Mouse (Mus musculus) stomach, postnatal 0 days (tissue): ENCODE measurements around the gene Wdtc1. TPM values are rescaled to one million over a fixed set of nuclear protein-coding genes. Genes with fewer than 3 reads are reported as not detected.

ENCODE experiments used
- ATAC-seq: fragments of 200-750 bp; cut with Nextera tagmentation; 2 replicates; pipeline ENCODE4 v1.8.0; 2017; ENCODE audit not compliant: low FRiP score, low TSS enrichment
- DNase-seq: peaks from one replicate; pipeline ENCODE4 v3.0.0-alpha.2; 2016; ENCODE audit warnings: low spot score
- H3K27ac ChIP-seq: fragments of 300-500 bp; sonication (generic); replicated peaks from 2 replicates; pipeline ENCODE4 v1.5.1; 2014; ENCODE audit warnings: mild to moderate bottlenecking, control low read depth
- H3K27me3 ChIP-seq: fragments of 300-500 bp; sonication (generic); 2 replicates; pipeline ENCODE4 v1.6.1; 2014; ENCODE audit warnings: low read length; ENCODE audit not compliant: control insufficient read depth, insufficient read depth
- H3K36me3 ChIP-seq: fragments of 300-500 bp; sonication (generic); 2 replicates; pipeline ENCODE4 v1.6.1; 2014; ENCODE audit warnings: low read length, mixed read lengths; ENCODE audit not compliant: control insufficient read depth, insufficient read depth
- H3K4me1 ChIP-seq: fragments of 300-500 bp; sonication (generic); replicated peaks from 2 replicates; pipeline ENCODE4 v1.6.1; 2014; ENCODE audit warnings: antibody characterized with exemption; ENCODE audit not compliant: control insufficient read depth, insufficient read depth
- H3K4me2 ChIP-seq: fragments of 300-500 bp; sonication (generic); replicated peaks from 2 replicates; pipeline ENCODE4 v1.6.1; 2014; ENCODE audit warnings: low read depth, mild to moderate bottlenecking, control low read depth, moderate library complexity
- H3K4me3 ChIP-seq: fragments of 300-500 bp; sonication (generic); 2 replicates; pipeline ENCODE4 v1.5.1; 2014; ENCODE audit warnings: low read depth, low read length, control low read depth
- H3K9ac ChIP-seq: fragments of 300-500 bp; sonication (generic); 2 replicates; pipeline ENCODE4 v1.6.1; 2014; ENCODE audit warnings: mild to moderate bottlenecking, low read length, control low read depth, mixed read lengths
- H3K9me3 ChIP-seq: fragments of 300-500 bp; sonication (generic); 2 replicates; pipeline ENCODE4 v1.6.1; 2016; ENCODE audit warnings: low read length; ENCODE audit not compliant: control insufficient read depth
- CTCF ChIP-seq: IDR thresholded peaks from 2 replicates; pipeline ENCODE4 v1.5.1; 2016; ENCODE audit warnings: antibody characterized with exemption, low read depth, mild to moderate bottlenecking, moderate library complexity
- EP300 ChIP-seq: optimal IDR thresholded peaks from 2 replicates; pipeline ENCODE3; 2016; ENCODE audit warnings: antibody characterized with exemption
- WGBS: fragments of 180-500 bp; shearing (Covaris S2); extraction: QIAGEN DNeasy Blood & Tissue Kit; methylation state at CpG from one replicate; pipeline ENCODE4 v1.1.7; 2014; 5-methylcytosine and 5-hydroxymethylcytosine counted together
- polyA plus RNA-seq: library from polyadenylated mRNA; unstranded; fragments of >200 nt; fragmentation: Nextera tagmentation; extraction: Ambion mirVana; gene quantifications from 2 replicates; pipeline ENCODE4 v1.2.1, GENCODE M21; 2015

Wdtc1 gene
- polyA plus RNA-seq, 1 experiment from 2014 or later, result 6.2 TPM

DNA sequence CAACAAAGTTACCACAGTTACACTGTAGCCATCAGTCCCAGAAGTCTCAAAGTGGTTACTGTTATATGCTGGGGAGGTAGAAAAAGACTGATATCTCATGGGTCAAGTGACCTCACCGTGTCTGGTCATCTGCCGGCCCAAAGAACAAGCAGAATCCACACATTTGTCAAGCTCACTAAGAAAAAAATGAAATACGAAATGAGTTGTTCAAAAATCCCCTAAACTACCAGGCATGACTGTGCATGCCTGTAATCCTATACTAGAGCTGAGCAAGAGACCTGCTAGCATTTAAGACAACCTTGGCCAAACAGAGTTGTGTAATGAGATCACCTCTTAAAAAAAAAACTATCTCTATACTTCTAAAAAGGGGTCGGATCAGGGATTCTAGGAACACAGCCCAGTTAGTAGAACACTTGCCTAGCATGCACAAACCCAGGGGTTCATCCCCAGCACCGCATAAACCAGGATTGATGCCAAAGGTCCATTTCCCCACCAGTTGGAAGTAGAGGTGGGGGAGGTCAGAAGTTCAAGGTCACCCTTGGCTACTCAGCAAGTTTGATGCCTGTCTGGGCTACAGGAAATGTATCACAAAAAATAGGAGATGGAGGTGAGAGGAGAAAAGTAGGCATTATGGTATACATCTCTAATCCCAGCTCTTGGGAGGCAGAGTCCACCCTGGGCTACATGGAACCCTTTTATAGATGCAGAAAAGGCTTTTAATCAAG lies 5.1 kb downstream of the Wdtc1 start:
- ATAC-seq, result no peak
- Histone ChIP-seq H3K9me3 (no peaks in the 10 kb centered on the region), H3K27me3 (no peaks in the 10 kb centered on the region), H3K4me3 (no peak overlapping the region), H3K36me3 (no peaks in the 10 kb centered on the region), H3K4me1 (no peaks in the 10 kb centered on the region), H3K9ac (no peak overlapping the region), H3K27ac (no peak overlapping the region), H3K4me2 (no peak overlapping the region)
- WGBS, result 65% methylated on average over 5 of the region's 5 CpGs
- TF ChIP-seq EP300, result no peak
- no peak for TF ChIP-seq CTCF
- no peak for DNase-seq

DNA sequence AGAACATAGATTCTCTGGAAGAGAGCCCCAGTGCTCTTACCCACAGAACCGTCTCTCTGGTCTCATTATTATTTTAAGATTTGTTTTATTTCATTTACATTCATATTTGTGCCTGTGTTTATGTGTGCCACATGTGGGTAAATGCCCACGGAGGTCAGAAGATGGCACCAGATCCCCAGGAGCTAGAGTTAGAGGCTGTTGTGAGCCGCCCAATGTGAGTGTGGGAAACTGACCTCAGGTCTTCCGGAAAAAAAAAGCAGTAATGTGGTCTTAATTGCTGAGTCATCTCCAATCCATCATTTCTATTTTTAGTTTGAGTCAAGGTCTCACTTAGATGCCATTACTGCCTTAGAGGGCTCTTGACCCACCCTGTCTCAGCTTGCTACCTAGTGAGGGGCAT lies 5.7 kb downstream of the Wdtc1 start:
- no peak overlapping the region for H3K9ac ChIP-seq
- H3K9me3 ChIP-seq, result no peaks in the 10 kb centered on the region
- no peak for DNase-seq
- H3K27ac ChIP-seq, result no peak overlapping the region
- H3K4me1 ChIP-seq, result no peaks in the 10 kb centered on the region
- ATAC-seq, result no peak
- H3K36me3 ChIP-seq, result no peaks in the 10 kb centered on the region
- no peaks in the 10 kb centered on the region for H3K27me3 ChIP-seq
- 62% methylated on average over 4 of the region's 4 CpGs for WGBS
- H3K4me2 ChIP-seq, result no peak overlapping the region
- TF ChIP-seq CTCF (peak; percentile 64), EP300 (no peak)
- H3K4me3 ChIP-seq, result no peak overlapping the region

DNA sequence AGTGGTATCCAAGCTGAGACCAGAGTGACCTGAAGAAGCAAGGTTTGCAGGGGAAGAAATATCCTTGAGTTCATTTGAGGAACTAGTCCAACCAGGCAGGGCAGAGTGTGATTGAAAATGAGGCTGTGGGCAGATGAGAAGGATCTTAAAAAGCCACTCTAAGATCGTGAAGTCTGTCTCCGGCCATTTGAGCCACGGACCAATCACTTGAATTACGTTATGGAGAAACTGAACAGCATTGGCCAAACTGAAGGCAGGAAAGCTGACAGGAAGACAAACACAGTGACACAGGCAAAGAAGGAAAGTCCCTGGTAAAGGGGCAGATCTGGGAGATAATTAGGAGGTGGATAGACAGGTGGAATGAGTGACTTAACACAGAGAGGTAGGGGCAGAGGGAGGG lies 6.7 kb downstream of the Wdtc1 start:
- no peaks in the 10 kb centered on the region for H3K9me3 ChIP-seq
- H3K36me3 ChIP-seq, result no peaks in the 10 kb centered on the region
- no peak for DNase-seq
- H3K4me1 ChIP-seq, result no peaks in the 10 kb centered on the region
- H3K27me3 ChIP-seq, result no peaks in the 10 kb centered on the region
- H3K4me2 ChIP-seq, result no peak overlapping the region
- no peak overlapping the region for H3K9ac ChIP-seq
- no peak for ATAC-seq
- H3K27ac ChIP-seq, result no peak overlapping the region
- 54% methylated on average over 4 of the region's 4 CpGs for WGBS
- no peak overlapping the region for H3K4me3 ChIP-seq
- TF ChIP-seq CTCF (no peak), EP300 (no peak)

DNA sequence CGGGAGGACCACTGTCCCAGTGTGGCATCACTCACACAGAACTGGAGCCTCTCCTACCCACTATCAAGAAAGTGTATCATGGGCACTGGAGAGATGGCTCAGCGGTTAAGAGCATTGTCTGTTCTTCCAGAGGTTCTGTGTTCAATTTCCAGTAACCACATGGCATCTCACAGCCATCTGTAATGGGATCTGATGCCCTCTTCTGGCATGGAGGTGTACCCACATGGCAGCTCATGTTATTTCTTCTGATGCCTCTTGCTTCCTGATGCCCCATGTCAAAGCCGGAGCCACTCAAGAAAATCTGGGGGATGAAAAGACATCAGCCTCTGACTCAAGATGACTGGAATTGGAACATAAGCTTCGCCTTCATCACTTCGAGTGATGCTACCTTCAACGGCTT lies 7.6 kb downstream of the Wdtc1 start:
- no peak overlapping the region for H3K4me2 ChIP-seq
- H3K9me3 ChIP-seq, result no peaks in the 10 kb centered on the region
- H3K36me3 ChIP-seq, result no peaks in the 10 kb centered on the region
- no peak overlapping the region for H3K27ac ChIP-seq
- DNase-seq (no peak), ATAC-seq (no peak)
- no peak overlapping the region for H3K9ac ChIP-seq
- no peak overlapping the region for H3K4me3 ChIP-seq
- no peaks in the 10 kb centered on the region for H3K27me3 ChIP-seq
- no peaks in the 10 kb centered on the region for H3K4me1 ChIP-seq
- whole genome bisulfite sequencing, result 87% methylated on average over 6 of the region's 6 CpGs
- peak; percentile 58 for TF ChIP-seq CTCF
- TF ChIP-seq EP300, result no peak

DNA sequence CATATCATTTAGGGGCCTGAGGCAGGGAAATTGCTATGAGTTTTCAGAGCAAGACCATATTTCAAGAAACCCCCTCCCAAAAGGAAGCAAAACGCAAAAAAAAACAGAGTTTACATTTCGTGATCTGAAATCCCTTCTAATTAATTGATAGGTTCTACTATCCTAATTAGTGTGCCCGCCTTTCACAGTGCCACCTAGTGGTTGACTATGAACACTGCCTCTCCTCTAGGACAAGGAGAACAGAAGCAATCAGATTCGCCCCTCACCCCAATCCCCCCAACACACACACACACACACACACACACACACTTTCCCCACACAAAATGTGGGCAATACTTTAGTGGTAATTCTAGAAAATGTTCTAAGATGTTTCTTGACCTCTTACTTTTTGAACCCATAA lies 9.2 kb downstream of the Wdtc1 start:
- ATAC-seq, result no peak
- DNase-seq, result peak; percentile 34
- H3K4me2 ChIP-seq, result no peak overlapping the region
- 2% methylated on average over 4 of the region's 4 CpGs for WGBS
- TF ChIP-seq CTCF (peak; percentile 88), EP300 (no peak)
- no peaks in the 10 kb centered on the region for H3K36me3 ChIP-seq
- H3K27ac ChIP-seq, result no peak overlapping the region
- H3K9ac ChIP-seq, result no peak overlapping the region
- no peak overlapping the region for H3K4me3 ChIP-seq
- no peaks in the 10 kb centered on the region for H3K4me1 ChIP-seq
- H3K27me3 ChIP-seq, result no peaks in the 10 kb centered on the region
- no peaks in the 10 kb centered on the region for H3K9me3 ChIP-seq

DNA sequence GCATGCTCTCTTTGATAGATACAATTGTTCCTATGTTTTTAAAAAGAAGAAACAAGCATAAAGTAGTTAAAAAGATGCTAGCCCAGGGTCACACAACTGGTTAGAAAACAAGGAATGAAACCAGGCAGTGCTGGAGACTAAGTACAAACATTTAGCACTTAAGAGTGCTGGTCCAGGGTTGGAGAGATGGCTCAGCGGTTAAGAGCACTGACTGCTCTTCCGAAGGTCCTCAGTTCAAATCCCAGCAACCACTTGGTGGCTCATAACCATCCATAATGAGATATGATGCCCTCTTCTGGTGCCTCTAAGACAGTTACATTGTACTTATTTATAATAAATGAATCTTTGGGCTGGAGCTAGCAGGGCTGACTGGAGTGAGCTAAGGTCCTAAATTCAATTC lies 13.1 kb downstream of the Wdtc1 start:
- 76% methylated on average over 2 of the region's 2 CpGs for WGBS
- peak; percentile 25; the same call in 1 of the 2 replicates for TF ChIP-seq CTCF
- TF ChIP-seq EP300, result no peak
- Histone ChIP-seq H3K9ac (no peak overlapping the region), H3K36me3 (no peaks in the 10 kb centered on the region), H3K9me3 (no peaks in the 10 kb centered on the region), H3K4me2 (no peak overlapping the region), H3K27ac (no peak overlapping the region), H3K4me1 (no peaks in the 10 kb centered on the region), H3K4me3 (no peak overlapping the region), H3K27me3 (no peaks in the 10 kb centered on the region)
- ATAC-seq (no peak), DNase-seq (no peak)
